Mouse (Mus musculus) neutrophil, adult 59 days (primary cell): ENCODE measurements around the gene Olfr770. TPM values are rescaled to one million over a fixed set of nuclear protein-coding genes. Genes with fewer than 3 reads are reported as not detected.

ENCODE experiments used
- total RNA-seq, 2 experiments: library from RNA; stranded (reverse); gene quantifications; 1 replicate in 1 of 2; 2 replicates in 1 of 2; pipeline ENCODE4 v1.2.4; 2023

The Olfr770 gene
- total RNA-seq, result not detected

DNA sequence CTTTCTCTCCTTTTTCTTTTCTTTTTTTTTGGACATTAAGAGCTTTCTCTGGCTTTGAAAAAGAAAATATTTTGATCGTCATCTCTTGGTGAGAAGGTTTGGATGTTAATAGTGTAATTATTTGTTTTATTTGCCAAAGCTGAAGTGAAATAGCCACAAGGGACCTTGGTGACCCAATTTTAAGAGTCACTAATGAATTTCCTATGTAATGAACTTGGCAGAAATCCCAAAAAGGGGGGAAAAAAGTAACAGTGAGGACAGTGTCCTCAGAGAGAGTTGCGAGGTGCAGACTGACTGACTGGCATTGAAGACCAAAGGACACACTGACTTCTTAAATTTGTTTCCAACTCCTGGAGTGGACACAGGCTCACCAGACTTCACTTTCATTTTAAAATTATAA is at the start of gene Olfr770:
Olfr770 (minus strand) TSS at position 101 of the 400 bp plus-strand sequence.

DNA sequence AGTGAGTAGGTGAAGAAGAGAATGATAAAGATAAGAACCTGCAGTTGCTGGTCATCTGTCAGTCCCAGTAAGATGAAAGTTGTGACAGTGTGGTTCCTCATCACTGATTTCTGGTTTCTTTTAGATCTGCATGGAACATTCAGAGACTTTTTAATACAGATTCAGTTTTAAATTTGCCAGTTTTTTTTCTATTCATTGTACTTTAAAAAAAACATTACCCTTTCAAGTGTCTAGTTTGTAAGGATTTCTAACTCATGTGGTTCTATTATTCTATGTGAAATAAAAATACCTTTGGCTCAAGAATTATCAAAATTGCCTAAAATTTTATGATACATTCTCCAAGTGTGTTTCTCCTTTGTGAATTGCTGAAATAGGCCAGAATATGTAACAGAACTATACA is 48.5 kb upstream of the Olfr770 start, which contains the start of gene Olfr773:
Olfr773 (minus strand) TSS at position 101 of the 400 bp plus-strand sequence.

GRCm38 (mm10) chr10:129177821-129178220 is 39.0 kb upstream of the Olfr770 start, which contains the start of gene Olfr772:
TSS of gene Olfr772 (minus strand) at chr10:129177921.

GRCm38 (mm10) chr10:129164651-129165050 is 25.9 kb upstream of the Olfr770 start, which contains the start of gene Olfr771:
TSS of gene Olfr771 (minus strand) at chr10:129164751.

GRCm38 (mm10) chr10:129117761-129118160 is 21.0 kb downstream of the Olfr770 start, which contains the start of gene Olfr769:
TSS of gene Olfr769 (minus strand) at chr10:129117861.

DNA sequence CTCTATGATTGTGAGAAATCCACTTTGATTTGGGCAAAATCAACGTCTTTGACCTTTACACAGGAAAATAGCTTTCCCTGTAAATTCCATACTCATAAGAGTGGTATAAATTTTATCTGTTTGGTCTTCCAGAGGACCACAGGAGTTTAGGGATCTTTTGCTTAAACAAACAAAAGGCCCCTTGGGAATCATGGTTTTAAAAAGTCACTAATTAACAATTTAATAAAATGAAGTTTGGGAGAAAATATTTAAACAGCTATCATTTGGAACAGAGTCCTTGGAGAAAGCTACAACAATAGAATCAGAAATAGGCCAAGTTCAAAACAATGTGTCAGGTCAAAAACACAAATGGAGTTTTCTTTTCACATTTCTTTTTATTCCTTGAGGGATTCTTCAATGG is 39.5 kb downstream of the Olfr770 start, which contains the start of gene Olfr768:
Olfr768 (minus strand) TSS at position 101 of the 400 bp plus-strand sequence.

DNA sequence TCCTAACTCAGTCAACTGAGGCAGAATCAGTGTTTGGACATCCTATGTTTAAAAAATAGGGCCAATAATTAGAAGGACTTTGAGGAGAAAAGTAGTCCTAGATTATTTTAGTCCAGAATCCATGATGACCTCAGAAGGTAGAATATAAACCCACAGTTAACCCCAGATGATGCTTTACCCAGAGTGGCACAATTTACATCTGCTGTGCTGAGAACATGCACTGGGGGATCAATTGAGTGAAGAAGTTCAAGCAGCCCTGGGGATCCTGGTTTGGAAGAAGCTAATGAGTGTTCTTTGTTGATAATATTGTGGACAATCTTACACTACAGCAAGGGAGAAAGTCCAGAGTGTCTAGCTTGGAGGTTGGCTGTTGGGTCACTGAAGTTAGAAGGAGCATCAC is 56.0 kb downstream of the Olfr770 start, which contains the start of gene Olfr767:
Olfr767 (minus strand) TSS at position 101 of the 400 bp plus-strand sequence.

Other genes starting within 250 kb of the Olfr770 start
- gene Gdf11, start 247.3 kb downstream of the Olfr770 start, total RNA-seq, result under 1 TPM; 0.15 to 0.20 TPM
- gene Cd63, start 238.0 kb downstream of the Olfr770 start, total RNA-seq, result 100 to 1,000 TPM; 129 to 165 TPM
- 1 to 10 TPM; 5.5 to 6.2 TPM for gene Rdh5, start 216.1 kb downstream of the Olfr770 start, total RNA-seq
- 100 to 1,000 TPM; 100 to 105 TPM for gene Bloc1s1, start 215.0 kb downstream of the Olfr770 start, total RNA-seq
- under 1 TPM; 0.13 to 0.42 TPM for gene Itga7, start 205.2 kb downstream of the Olfr770 start, total RNA-seq
- gene Mettl7b, start 178.0 kb downstream of the Olfr770 start, total RNA-seq, result not detected
- not detected for gene Olfr9, start 149.6 kb downstream of the Olfr770 start, total RNA-seq
- gene Olfr763, start 128.2 kb downstream of the Olfr770 start, total RNA-seq, result not detected
- not detected for gene Olfr764-ps1, start 99.1 kb downstream of the Olfr770 start, total RNA-seq
- gene Olfr765, start 89.0 kb downstream of the Olfr770 start, total RNA-seq, result not detected
- not detected for gene Olfr766-ps1, start 70.0 kb downstream of the Olfr770 start, total RNA-seq
- gene Olfr767, start 56.1 kb downstream of the Olfr770 start, total RNA-seq, result not detected
- not detected for gene Olfr768, start 39.6 kb downstream of the Olfr770 start, total RNA-seq
- not detected for gene Olfr769, start 21.1 kb downstream of the Olfr770 start, total RNA-seq
- gene Olfr771, start 25.8 kb upstream of the Olfr770 start, total RNA-seq, result not detected
- gene Olfr772, start 38.9 kb upstream of the Olfr770 start, total RNA-seq, result not detected
- not detected for gene Olfr773, start 48.4 kb upstream of the Olfr770 start, total RNA-seq
- not detected for gene Olfr774, start 97.2 kb upstream of the Olfr770 start, total RNA-seq
- not detected for gene Olfr775, start 109.4 kb upstream of the Olfr770 start, total RNA-seq
- not detected for gene Olfr776, start 120.1 kb upstream of the Olfr770 start, total RNA-seq
- not detected for gene Olfr777, start 132.5 kb upstream of the Olfr770 start, total RNA-seq
- not detected for gene Olfr780, start 179.1 kb upstream of the Olfr770 start, total RNA-seq
- gene Olfr781, start 189.9 kb upstream of the Olfr770 start, total RNA-seq, result not detected
- not detected for gene Olfr782, start 209.9 kb upstream of the Olfr770 start, total RNA-seq
- gene Olfr784, start 245.1 kb upstream of the Olfr770 start, total RNA-seq, result under 1 TPM in 1 of 2 experiments, not detected in 1; 0.22 TPM